Mouse (Mus musculus): ENCODE data around the gene Gm21788.
"Not testable (repeated sequence)": the region's sequence is repeated elsewhere in the genome, so short reads cannot be mapped to it uniquely, and the experiment has no call there.

Gm21788 gene

GRCm38 (mm10) chrY:7404710-7405109 lies at the start of gene Gm21788:
TSS of gene Gm21788 (plus strand) at chrY:7405010.
- not testable (repeated sequence) for DNase-seq (ENCODE audit: low read depth in 1 of 2, low spot score in 2 of 2)
